Mouse (Mus musculus): ENCODE data around the gene Ilf2.

- TF ChIP-seq CTCF (IDR thresholded peaks at IDR 0.05; ENCODE audit: borderline replicate concordance, control insufficient read depth, extremely low read depth, insufficient read depth, low read length, poor library complexity): no peak
- no peak for TF ChIP-seq POLR2A (IDR thresholded peaks at IDR 0.05; ENCODE audit: control insufficient read depth, extremely low read depth, insufficient read depth, low read length, poor library complexity)
Measured at GRCm38 (mm10) chr3:90514691-90515090, 38.8 kb downstream of the Ilf2 start.
